Mouse (Mus musculus) lung, postnatal 36 days (tissue): ENCODE measurements at regions not wholly inside any gene's neighbourhood (a gene's known extent, or its start where the extent isn't known, plus 50 kb on each side); places are given as distances from the start of the nearest gene placed in this dataset.

Experiments
- DNase-seq: peaks from one replicate; pipeline ENCODE4 v3.0.0; 2022; ENCODE audit warnings: mixed read lengths

DNA sequence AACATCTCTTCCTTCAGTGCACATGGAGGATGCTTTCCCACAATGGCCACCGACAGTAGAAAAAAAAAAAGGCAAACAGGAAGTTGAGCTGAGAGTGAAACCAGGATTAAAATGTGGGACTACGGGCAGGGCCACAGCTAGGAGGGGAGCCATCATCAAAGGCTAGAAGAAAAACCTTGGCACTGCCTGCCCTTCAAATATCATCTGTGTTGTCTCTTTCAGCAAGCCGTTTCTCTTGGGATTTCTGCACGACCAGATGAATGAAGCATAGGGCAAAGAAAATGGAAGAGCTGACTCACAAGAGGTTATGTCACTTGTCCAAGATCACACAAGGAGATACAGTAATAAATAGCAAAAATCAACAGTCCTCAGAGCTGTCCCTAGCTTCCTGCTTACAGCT lies 161.1 kb upstream of the Fn1 start:
- DNase-seq = no peak

DNA sequence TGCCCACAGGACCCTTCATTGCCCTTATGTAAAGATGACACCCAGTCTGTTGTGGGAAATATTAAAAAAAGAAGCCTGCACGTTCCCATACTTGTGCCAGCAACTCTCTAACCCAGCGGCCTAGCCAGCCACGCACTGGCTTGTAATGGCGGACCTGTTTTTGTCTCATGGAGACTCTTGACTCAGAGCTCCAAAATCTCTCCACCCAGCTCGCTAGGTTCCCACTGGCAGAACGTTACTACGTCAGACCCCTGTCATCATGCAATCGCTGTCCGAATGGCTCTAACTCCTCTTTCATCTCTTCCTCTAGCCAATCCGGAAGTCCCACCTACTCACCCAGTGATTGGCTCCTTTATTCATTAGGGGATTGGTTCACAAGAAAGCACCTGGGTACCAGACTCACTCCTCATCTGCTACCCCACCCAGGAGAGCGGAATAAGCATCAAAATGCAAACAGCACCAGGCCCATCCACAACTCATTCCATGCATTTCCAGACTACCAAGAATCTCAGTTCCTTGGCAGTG lies 159.2 kb upstream of the Fn1 start:
- DNase-seq = no peak

DNA sequence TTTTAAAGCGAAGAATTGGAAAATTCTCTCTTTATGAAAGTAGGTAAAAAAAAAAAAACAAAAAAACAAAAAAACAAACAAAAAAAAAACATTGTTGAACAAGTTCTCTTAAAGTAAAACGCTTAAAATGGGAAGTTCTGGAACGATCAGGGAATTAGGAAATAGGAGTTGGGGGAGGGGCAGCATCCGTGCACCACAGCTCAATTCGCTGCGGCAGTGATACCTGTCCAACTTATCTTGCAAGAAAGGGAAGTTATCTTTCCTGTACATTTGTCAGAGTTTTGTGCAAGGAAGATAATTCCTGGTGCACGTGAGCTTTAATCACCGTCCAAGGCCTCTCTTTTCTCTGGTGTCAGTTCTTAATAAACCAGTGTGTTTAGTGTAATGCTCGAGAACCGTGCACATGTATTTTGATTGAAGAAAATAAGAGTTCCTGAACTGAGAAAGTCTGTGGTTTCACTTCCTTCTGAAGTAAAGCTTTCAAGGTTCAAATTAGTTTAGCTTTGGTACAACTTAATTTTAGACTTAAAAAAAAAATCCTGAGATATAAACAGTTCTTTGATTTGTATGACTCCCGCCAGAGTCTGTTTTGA lies 158.3 kb upstream of the Fn1 start:
- DNase-seq = peak; percentile 48

DNA sequence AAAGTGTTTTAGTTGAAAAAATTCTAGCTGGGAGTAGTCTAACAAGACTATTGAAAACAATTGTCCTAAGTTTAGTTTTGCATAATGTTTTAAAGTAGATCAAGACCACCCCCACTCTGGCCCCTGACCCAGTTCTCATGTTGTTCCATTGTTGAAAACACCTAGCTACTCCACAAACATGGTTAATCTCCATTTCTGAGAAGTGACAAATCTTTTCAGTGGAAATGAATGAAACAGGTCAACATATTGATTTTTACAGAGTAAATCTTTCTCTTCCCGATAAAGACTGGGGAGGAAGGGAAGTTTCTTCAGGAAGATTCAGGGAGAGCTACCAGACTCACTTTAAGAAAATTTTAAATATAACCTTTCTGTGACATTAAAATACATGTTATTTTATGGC lies 155.0 kb upstream of the Fn1 start:
- DNase-seq = no peak

DNA sequence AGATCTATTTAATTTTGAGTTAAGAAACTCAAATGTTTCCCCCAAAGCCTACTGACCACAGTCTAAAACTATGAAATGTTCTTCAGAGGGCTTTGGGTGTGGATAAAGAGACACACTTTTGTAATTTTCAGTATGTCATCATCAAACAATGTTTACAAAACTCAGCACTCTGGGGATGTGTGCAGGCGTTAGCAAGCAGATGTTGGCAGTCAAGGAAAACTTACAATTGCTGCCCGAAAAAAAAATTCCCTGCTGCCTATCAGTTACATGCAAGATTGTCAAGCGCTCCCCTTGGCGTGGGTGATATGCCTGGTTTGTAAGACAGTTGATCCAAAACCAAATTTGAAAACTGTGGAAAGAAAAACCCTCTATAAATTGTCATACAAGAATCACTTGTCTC lies 154.6 kb upstream of the Fn1 start:
- peak; percentile 44 for DNase-seq

DNA sequence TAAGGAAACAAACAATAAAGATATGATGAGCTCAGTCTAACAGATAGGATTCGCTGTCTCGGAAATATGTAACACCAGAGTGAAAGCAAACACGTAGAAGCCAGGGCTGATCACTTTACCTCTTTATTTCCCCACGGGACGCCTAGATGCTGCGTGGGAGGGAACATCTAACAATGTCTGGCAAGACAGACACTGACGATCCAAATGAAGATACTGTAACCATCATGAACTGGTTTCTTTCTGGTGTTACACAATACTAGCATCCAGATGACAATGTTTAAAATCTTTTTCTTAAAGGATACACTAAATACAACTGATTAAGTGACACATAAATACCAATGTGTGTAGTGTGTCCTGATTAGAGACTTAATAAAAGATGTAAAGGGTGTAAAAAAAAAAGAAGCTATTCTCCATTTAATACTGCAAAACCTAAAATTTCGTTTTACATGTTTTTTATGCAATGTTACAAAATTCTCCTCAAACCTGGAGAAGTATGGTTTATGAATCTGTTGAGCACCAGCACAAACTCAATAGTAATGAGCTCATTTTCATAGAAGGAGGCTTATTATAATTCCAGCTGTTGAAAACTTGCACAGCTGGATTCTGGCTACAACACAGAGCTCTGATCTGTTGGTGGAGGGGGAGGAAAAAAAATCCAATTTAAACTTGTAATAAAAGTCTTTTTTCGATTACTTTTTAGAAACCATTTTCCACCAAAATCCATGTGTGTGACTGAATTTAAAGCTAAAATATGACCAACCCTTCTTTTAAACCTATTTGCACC lies 148.5 kb upstream of the Fn1 start:
- no peak for DNase-seq

DNA sequence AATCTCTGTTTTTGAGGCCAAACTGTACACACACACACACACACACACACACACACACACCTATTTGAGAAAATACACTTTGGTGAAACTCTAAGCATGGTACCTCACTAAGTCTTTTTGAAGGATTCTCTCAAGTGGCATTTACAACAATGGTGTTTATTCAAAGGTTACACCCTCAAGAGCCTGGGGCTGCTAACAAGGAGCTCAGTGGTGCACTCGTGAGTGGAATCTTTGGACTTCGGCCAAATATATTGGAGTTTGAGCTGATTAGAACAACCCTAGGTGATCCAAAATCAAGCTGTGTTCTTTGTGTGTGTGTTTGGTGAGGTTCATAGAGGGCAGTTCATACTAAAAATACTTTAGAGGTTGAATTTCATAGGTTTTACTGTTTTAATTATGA lies 147.6 kb upstream of the Fn1 start:
- no peak for DNase-seq

DNA sequence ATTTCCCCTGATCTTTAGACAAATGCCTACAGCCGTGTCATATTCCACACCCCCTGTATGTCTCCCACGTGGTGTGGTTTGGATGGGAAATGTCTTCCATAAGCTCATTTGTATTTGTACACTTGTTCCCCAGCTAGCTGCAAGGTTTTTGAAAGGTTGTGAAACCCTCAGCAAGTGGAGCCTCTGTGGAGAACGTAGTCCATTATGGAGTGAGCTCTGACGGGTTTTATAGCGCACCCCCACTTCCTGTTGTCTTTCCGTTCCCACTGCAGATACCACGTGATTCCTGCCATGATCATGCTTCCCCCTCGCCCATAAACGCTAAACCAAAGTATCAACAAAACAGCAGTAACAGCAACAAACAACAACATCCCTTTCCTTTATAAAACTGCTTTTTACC lies 145.6 kb upstream of the Fn1 start:
- no peak for DNase-seq

DNA sequence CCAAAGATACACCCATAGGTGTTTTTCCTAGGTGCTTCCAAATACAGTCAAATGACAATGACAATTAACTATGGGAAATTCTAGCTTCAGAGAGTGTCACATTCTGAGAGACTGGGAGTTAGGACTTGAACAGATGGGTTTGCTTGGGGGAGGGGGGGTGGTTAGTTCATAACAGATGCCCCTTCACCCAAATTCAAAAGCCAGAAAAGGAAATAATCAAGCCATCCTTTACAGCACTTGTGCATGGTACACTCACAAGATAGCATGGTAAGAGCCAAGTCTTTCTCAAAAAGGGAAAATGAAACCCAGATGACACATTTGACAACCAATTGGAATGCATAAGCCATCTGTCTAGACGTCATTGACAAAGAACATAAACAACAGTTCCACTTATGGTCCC lies 135.4 kb upstream of the Fn1 start:
- no peak for DNase-seq

DNA sequence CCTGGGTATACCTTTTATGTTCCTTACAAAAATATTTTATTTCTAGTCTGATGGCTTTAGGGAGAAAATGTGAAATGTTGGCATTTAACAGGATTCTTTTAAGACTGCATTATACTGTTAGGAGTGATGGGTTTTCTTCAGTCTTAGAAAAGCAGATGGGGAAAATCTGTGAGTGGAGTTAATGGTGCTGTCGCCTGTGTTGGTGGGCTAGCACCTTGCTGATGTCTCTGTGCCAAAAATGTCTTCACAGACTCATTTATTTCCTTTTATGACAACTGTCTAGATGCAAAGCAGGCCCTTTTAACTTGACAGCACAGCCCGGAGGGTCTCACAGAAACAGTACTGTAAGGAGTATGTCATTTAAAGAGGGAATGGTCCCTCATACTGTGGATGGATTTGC lies 131.9 kb upstream of the Fn1 start:
- DNase-seq = no peak

DNA sequence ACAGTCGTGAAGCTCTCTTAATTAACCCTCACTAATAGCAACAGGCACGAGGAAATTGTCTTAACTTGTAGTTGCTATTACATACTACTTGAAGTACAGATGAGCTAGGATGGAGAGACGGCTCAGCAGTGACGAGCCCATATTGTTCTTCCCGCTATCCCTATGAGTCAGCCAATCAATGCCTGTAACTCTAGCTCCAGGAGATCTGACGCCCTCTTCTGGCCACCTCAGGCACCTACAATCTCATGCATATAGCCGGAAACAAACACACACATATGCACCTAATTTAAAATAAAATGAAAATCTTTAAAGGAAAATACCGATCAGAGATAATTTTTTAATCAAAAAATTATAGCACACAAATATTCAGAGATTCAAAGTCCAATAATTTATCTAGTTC lies 125.3 kb upstream of the Fn1 start:
- no peak for DNase-seq

DNA sequence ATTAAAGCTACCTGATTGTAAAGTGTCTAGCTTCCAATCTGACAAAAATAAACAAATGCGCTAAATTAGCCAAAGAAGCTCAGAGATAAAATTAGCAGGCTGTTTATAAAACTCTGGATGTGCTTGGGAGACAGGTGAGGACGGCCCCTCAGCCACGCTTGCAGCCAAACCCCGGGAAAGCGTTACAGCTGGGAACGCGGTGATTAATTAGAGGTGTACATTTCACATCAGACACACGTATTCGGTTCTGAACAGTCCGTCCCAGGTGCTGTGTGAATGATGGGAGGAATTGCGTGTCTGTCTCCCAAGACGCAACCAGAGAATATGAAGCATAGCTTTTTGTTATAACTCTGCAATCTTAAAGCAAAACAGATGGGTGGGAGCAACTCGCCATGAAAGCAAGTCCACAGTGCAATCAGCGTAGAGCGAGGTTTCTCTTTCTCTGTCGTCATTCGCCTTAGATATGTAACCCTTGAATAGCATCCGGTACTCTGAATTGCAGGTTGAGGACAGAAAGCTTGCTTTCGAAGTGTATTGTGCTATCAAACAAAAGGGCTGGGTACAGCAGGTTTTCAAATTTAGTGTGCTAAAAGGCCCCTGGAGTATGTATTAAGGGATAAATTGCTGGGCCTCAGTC lies 123.0 kb upstream of the Fn1 start:
- no peak for DNase-seq

DNA sequence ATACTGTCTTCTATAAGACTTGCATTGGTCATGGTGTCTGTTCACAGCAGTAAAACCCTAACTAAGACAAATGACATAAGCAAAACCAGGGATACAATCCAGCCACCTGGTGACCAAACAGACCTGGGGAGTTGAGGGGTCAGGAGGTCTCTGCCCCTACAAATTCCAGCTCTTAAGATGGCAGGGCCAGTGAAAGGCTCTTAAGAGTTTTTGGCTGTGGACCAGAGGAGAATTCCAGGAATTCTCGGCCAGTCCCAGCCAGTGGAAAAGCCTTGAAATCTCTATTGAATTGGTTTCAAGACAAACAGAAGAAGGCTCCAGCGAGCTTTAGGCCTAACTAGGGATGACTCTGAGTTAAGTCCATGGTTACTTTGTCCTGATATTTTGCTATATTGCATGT lies 119.5 kb upstream of the Fn1 start:
- DNase-seq = no peak

DNA sequence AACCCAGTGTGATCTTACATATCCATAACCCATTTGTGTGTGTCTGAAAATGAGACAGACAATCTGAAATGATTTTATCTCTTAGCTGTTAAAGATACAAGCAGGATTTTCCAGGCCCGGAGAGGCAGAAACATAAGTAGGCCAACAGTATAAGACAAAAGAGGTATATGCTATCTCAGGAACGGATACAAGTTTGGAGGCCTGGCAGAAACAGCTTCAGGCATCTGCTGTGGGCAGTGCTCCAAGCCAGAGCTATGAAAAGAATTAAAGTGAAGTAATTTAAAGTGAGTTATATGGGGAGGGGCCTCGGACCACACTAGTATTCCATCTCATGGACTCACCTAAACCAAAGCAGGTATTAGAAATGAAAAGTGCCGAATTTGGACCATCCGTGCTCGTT lies 118.8 kb upstream of the Fn1 start:
- peak; percentile 2 for DNase-seq

DNA sequence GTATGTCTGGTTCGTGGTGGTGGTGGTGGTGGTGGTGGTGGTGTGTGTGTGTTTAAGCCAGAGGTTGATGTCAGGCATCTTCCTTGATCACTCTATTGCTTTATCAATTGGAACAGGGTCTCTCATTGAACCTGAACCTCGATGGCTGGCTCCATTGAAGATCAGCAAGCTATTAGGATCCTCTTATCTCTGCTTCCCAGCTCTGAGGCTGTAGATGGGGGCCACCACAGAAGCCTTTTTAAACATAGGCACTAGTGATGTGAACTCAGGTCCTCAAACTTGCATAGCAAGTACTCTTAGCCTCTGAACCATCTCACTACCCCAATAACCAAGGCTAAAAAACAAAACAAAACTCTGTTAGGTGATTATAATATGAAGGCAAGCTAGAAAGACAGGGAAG lies 116.6 kb upstream of the Fn1 start:
- DNase-seq = no peak

DNA sequence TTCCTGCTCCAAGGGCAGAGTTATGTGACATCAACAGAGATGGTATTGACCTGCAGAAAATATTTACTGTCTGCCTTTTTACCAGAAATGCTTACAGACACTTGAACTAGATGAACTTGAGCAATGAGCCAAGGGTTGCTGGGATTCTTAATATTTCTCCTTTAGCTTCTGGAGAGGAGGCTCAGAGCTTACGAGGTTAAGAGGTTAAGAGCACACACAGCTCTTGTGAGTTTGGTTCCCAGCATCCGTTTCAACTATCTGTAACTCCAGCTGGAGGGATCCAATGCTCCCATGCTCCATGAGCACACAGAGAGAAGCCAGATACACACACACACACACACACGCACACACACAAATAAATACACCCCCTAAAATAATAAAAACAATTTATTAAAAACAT lies 114.7 kb upstream of the Fn1 start:
- DNase-seq = no peak

DNA sequence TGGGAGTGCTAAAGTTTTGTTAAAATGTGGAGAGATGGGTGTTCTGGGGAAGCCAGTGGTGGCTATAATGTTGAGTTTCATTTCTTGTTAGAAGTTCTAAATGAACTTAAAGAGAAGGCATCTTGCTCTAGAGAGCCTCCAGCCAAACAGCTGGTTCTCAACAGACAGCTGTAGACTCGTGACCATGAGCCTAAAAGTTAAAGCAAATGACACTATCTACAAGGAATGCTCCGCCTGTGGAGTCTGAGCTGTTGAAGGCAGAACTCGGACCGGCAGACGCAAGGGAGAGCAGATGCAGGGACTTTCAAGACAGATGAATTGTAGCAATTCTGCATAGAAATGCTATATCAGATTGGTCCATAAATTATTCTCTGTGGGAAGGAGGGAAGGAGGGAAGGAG lies 114.1 kb upstream of the Fn1 start:
- peak; percentile 17 for DNase-seq

DNA sequence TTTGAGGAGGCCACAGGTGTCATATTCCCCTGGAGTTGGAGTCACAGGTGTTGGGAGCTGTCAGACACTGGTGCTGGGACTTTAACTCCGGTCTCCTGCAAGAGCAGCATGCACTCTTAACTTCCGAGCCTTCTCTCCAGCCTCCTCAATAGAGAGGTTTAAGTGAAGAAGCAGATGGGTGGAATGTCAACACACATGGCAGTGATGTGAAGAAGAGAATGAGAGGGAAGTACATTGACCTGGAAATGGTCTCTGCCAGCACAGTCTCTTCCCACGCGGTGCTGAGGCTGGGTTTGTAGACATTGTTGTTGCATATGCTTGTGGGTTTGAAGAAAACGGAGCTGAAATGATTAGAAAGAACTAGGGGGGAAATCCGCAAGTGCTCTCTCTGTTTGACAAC lies 112.0 kb upstream of the Fn1 start:
- peak; percentile 3 for DNase-seq

DNA sequence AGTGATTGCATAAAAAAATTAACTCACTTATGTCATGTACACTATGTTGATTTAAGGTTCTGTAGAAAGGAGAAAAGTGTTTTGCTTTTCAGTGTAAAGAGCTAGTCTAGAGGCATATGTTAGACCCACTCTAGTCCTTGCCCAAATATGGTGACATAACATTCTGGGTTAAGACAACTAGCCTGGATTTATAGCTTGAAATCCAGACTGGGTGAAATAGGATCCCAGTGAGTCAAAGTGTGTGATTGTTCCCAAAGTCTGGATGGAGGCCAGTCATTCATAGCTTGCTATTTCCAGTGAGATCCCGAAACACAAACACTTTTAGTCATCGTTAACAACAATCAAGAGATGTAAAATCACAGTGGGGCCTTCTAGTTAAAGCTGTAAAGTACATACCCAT lies 110.5 kb upstream of the Fn1 start:
- peak; percentile 6 for DNase-seq

DNA sequence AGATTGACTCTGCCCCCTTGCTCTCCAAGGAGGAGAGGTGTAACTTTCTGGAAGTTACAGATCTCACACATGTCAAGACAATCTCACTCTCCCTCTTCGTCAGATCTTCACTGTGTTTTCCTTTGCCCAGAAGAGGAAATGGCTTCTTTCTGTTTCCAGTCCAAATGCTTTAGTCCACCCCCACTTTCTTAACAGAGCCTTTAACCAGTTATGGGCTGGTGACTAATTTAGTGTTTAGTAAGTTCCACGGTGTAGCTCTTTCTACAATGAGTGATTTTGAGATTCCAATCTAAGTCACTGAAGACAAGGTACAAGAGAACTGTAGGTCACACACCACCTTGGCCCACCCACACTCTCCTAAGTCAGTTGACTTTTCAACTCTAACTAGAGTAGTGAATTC lies 107.3 kb upstream of the Fn1 start:
- no peak for DNase-seq

DNA sequence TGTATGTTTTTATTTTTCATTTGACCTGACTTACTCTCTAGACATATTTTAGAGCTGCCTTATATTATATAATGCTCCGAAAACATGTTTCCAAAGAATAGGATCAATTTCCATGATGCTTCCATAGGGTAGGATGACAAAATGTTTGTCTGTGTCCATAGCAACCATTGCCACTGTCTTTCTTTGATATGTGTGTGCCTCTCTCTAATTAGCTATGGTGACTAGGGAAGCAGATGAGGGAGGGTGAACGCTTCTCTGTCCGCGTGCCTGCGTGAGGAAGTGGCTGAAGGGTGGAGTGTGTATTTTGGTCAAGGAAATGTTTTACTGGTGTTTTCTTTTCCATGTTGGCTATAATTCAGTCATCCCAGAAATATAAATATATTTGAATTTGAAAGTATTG lies 104.2 kb upstream of the Fn1 start:
- DNase-seq = no peak

DNA sequence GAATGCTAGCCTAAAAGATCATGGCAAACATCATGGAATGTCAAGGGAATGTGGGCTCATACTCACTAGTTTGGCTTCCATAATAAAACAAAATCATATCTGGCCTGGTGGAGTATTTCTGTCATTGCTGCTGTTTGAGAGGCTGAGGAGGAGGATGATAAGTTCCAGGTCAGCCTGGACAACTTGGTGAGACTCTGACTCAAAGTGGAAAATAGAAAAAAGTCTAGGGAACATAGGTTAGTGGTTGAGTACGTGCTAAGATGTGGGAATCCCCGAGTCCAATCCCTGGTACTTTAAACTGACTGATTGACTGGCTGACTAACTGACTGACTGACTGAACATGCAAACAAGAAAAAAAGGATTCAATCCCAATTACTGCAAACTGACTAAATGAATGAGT lies 103.2 kb upstream of the Fn1 start:
- no peak for DNase-seq

DNA sequence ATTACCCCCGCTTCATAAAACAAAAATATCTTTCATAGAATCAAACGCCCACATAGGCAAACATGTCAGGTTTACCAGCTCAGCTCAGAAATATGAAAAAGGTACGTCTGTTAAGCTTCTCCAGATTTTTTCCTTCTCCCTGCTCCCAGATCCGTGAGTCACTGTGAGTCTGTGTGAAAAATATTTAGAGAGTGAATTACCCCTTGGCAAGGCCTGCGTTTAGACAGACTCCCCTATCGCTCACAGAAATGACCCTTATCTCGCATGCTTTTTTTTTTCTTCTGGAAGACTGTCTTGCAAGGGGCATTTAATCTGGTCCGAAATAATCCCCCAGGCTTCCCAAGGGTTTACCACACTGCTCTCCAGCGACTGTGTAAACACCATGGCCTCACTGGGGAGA lies 102.4 kb upstream of the Fn1 start:
- no peak for DNase-seq

DNA sequence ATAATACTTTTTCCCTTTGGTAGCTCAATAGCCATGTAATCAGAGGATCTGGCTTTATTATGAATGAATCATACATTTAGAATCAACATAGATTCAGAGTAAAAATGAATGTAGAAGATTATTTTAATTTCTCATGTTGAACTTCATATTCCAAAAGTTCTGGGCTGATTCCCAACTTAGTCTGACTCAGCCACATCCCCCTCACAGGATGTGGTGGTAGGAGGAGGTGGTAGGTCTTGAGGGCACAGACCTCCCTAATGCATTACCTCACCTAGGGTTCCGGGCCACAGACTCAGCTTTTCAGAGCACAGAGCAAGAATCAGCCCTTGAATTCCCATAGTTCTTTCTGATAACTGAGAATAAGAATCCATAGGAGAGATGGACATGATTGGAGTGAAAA lies 99.4 kb upstream of the Fn1 start:
- no peak for DNase-seq
